Mouse (Mus musculus) CD4-positive, CD25-positive, alpha-beta regulatory T cell, adult 4 months (primary cell): Measurements from ENCODE around the gene Dpf2. TPM values are rescaled to one million over a fixed set of nuclear protein-coding genes. Genes with fewer than 3 reads are reported as not detected.
A peak's percentile ranks its signal among the peaks of the same experiment; 100 is the strongest.

Experiments
- ATAC-seq: one replicate; pipeline ENCODE4 v1.8.0; 2017
- polyA plus RNA-seq, 2 experiments: library from polyadenylated mRNA; unstranded; fragments of 100-300 nt; shearing (Covaris generic); gene quantifications; one replicate each; pipeline ENCODE4 v1.2.1; 2017

Gene Dpf2
- polyA plus RNA-seq, 2 experiments from 2014 or later = 214 to 296 TPM

GRCm38 (mm10) chr19:5862335-5863085 is 50.3 kb downstream of the Dpf2 start:
- ATAC-seq = no peak

- no peak for ATAC-seq
Measured at GRCm38 (mm10) chr19:5856604-5857003, 56.2 kb downstream of the Dpf2 start.

- no peak for ATAC-seq
Measured at GRCm38 (mm10) chr19:5852035-5852722, 60.6 kb downstream of the Dpf2 start.

GRCm38 (mm10) chr19:5851481-5851971 is 61.3 kb downstream of the Dpf2 start:
- ATAC-seq = no peak

- ATAC-seq = no peak
Measured at GRCm38 (mm10) chr19:5850860-5851259, 62.0 kb downstream of the Dpf2 start.

- peak; percentile 46 for ATAC-seq
Measured at GRCm38 (mm10) chr19:5849843-5850527, 62.8 kb downstream of the Dpf2 start.

- no peak for ATAC-seq
Measured at GRCm38 (mm10) chr19:5848826-5849672, 63.8 kb downstream of the Dpf2 start.

- ATAC-seq = no peak
Measured at GRCm38 (mm10) chr19:5848032-5848825, 64.6 kb downstream of the Dpf2 start.

GRCm38 (mm10) chr19:5847306-5847796 is 65.5 kb downstream of the Dpf2 start:
- no peak for ATAC-seq

- no peak for ATAC-seq
Measured at GRCm38 (mm10) chr19:5846557-5847305, 66.1 kb downstream of the Dpf2 start.

Other genes starting within 250 kb of the Dpf2 start
- 10 to 100 TPM; 19.0 to 25.6 TPM for gene Sipa1, start 249.3 kb downstream of the Dpf2 start, polyA plus RNA-seq
- 1 to 10 TPM; 6.3 to 8.4 TPM for gene Map3k11, start 224.3 kb downstream of the Dpf2 start, polyA plus RNA-seq
- 10 to 100 TPM; 21.6 to 23.9 TPM for gene Pcnx3, start 224.1 kb downstream of the Dpf2 start, polyA plus RNA-seq
- 1 to 10 TPM; 1.9 to 2.4 TPM for gene Kcnk7, start 208.6 kb downstream of the Dpf2 start, polyA plus RNA-seq
- gene Ehbp1l1, start 186.7 kb downstream of the Dpf2 start, polyA plus RNA-seq = 10 to 100 TPM; 14.4 to 20.7 TPM
- 10 to 100 TPM; 43.5 to 55.3 TPM for gene Fam89b, start 183.4 kb downstream of the Dpf2 start, polyA plus RNA-seq
- gene Ltbp3, start 172.1 kb downstream of the Dpf2 start, polyA plus RNA-seq = not detected
- 10 to 100 TPM; 15.1 to 19.4 TPM for gene Scyl1, start 141.6 kb downstream of the Dpf2 start, polyA plus RNA-seq
- gene Frmd8, start 37.7 kb downstream of the Dpf2 start, polyA plus RNA-seq = 10 to 100 TPM; 62.6 to 85.3 TPM
- gene Slc25a45, start 35.2 kb downstream of the Dpf2 start, polyA plus RNA-seq = 10 to 100 TPM; 51.6 to 73.7 TPM
- gene Tigd3, start 18.9 kb downstream of the Dpf2 start, polyA plus RNA-seq = under 1 TPM; 0.51 to 0.84 TPM
- gene Cdc42ep2, start 11.8 kb upstream of the Dpf2 start, polyA plus RNA-seq = under 1 TPM in 1 of 2 experiments, not detected in 1; 0.34 TPM
- gene Pola2, start 51.2 kb upstream of the Dpf2 start, polyA plus RNA-seq = 10 to 100 TPM; 13.8 to 15.8 TPM
- not detected for gene Slc22a20, start 73.1 kb upstream of the Dpf2 start, polyA plus RNA-seq
- 10 to 100 TPM; 40.2 to 45.3 TPM for gene Capn1, start 102.9 kb upstream of the Dpf2 start, polyA plus RNA-seq
- gene Syvn1, start 133.6 kb upstream of the Dpf2 start, polyA plus RNA-seq = 10 to 100 TPM; 13.4 to 17.1 TPM
- gene Mrpl49, start 144.8 kb upstream of the Dpf2 start, polyA plus RNA-seq = 10 to 100 TPM; 33.9 to 37.5 TPM
- 1,000 to 10,000 TPM; 2,365 to 3,114 TPM for gene Fau, start 144.8 kb upstream of the Dpf2 start, polyA plus RNA-seq
- gene Znhit2, start 148.2 kb upstream of the Dpf2 start, polyA plus RNA-seq = 1 to 10 TPM; 5.7 to 6.7 TPM
- gene Tm7sf2, start 155.4 kb upstream of the Dpf2 start, polyA plus RNA-seq = 1 to 10 TPM; 5.5 to 7.1 TPM
- gene Vps51, start 164.2 kb upstream of the Dpf2 start, polyA plus RNA-seq = 10 to 100 TPM; 27.9 to 39.0 TPM
- gene Tmem262, start 167.0 kb upstream of the Dpf2 start, polyA plus RNA-seq = not detected
- gene Gm28374, start 169.2 kb upstream of the Dpf2 start, polyA plus RNA-seq = not detected
- 10 to 100 TPM; 36.7 to 51.4 TPM for gene Zfpl1, start 171.9 kb upstream of the Dpf2 start, polyA plus RNA-seq
- 1 to 10 TPM; 3.5 to 5.5 TPM for gene Cdca5, start 172.0 kb upstream of the Dpf2 start, polyA plus RNA-seq
- gene AC131692.1, start 181.4 kb upstream of the Dpf2 start, polyA plus RNA-seq = not detected
- under 1 TPM in 1 of 2 experiments, not detected in 1; 0.17 TPM for gene Naaladl1, start 192.8 kb upstream of the Dpf2 start, polyA plus RNA-seq
- gene Sac3d1, start 205.6 kb upstream of the Dpf2 start, polyA plus RNA-seq = 1 to 10 TPM in 1 of 2 experiments, under 1 TPM in 1; 0.43 to 2.2 TPM
- gene Snx15, start 215.3 kb upstream of the Dpf2 start, polyA plus RNA-seq = 10 to 100 TPM; 20.9 to 26.5 TPM
- gene Batf2, start 228.0 kb upstream of the Dpf2 start, polyA plus RNA-seq = not detected
- gene Arl2, start 228.5 kb upstream of the Dpf2 start, polyA plus RNA-seq = 10 to 100 TPM; 17.1 to 31.5 TPM